Mouse (Mus musculus): ENCODE measurements around the gene Fth1. TPM values are rescaled to one million over a fixed set of nuclear protein-coding genes. Genes with fewer than 3 reads are reported as not detected.

Gene Fth1
- polyA plus RNA-seq, 1 experiment = 268 TPM

GRCm38 (mm10) chr19:10025169-10025875, 44.9 kb downstream of the Fth1 start:
- peak overlapping the region; percentile 18 for H3K27ac ChIP-seq (ENCODE audit: control insufficient read depth, insufficient read depth, low read depth, low read length)
- TF ChIP-seq POLR2A (IDR thresholded peaks at IDR 0.05; ENCODE audit: control insufficient read depth, low read depth, low read length) = no peak
- TF ChIP-seq CTCF (IDR thresholded peaks at IDR 0.05; ENCODE audit: control insufficient read depth, insufficient read depth, insufficient replicate concordance, low read depth, low read length) = no peak
- H3K4me1 ChIP-seq (ENCODE audit: control insufficient read depth, insufficient read depth, low read length) = peaks cover 4% of the 10 kb centered on the region; the same call in 1 of the 2 replicates
- H3K27me3 ChIP-seq (ENCODE audit: control insufficient read depth, insufficient read depth, low read length) = no peaks in the 10 kb centered on the region
- H3K4me3 ChIP-seq (ENCODE audit: control insufficient read depth, low read depth, low read length) = no peak overlapping the region
- no peaks in the 10 kb centered on the region for H3K36me3 ChIP-seq (ENCODE audit: control insufficient read depth, insufficient read depth, low read length)

- peaks cover 2% of the 10 kb centered on the region; the same call in 1 of the 2 replicates for H3K4me1 ChIP-seq (ENCODE audit: control insufficient read depth, insufficient read depth, low read length)
- H3K27me3 ChIP-seq (ENCODE audit: control insufficient read depth, insufficient read depth, low read length) = no peaks in the 10 kb centered on the region
- no peaks in the 10 kb centered on the region for H3K36me3 ChIP-seq (ENCODE audit: control insufficient read depth, insufficient read depth, low read length)
- no peak overlapping the region for H3K4me3 ChIP-seq (ENCODE audit: control insufficient read depth, low read depth, low read length)
- TF ChIP-seq CTCF (IDR thresholded peaks at IDR 0.05; ENCODE audit: control insufficient read depth, insufficient read depth, insufficient replicate concordance, low read depth, low read length) (no peak), POLR2A (IDR thresholded peaks at IDR 0.05; ENCODE audit: control insufficient read depth, low read depth, low read length) (no peak)
- no peak overlapping the region for H3K27ac ChIP-seq (ENCODE audit: control insufficient read depth, insufficient read depth, low read depth, low read length)
Measured at GRCm38 (mm10) chr19:10029746-10030145, 49.3 kb downstream of the Fth1 start.

- Histone ChIP-seq H3K36me3 (ENCODE audit: control insufficient read depth, insufficient read depth, low read length) (no peaks in the 10 kb centered on the region), H3K27ac (ENCODE audit: control insufficient read depth, insufficient read depth, low read depth, low read length) (no peak overlapping the region), H3K27me3 (ENCODE audit: control insufficient read depth, insufficient read depth, low read length) (no peaks in the 10 kb centered on the region), H3K4me3 (ENCODE audit: control insufficient read depth, low read depth, low read length) (no peak overlapping the region), H3K4me1 (ENCODE audit: control insufficient read depth, insufficient read depth, low read length) (no peaks in the 10 kb centered on the region)
- TF ChIP-seq CTCF (IDR thresholded peaks at IDR 0.05; ENCODE audit: control insufficient read depth, insufficient read depth, insufficient replicate concordance, low read depth, low read length) = peak; percentile 71; the same call in 1 of the 2 replicates
- TF ChIP-seq POLR2A (IDR thresholded peaks at IDR 0.05; ENCODE audit: control insufficient read depth, low read depth, low read length) = no peak
Measured at GRCm38 (mm10) chr19:10033211-10033973, 53.0 kb downstream of the Fth1 start.

GRCm38 (mm10) chr19:10034356-10034755, 54.0 kb downstream of the Fth1 start:
- TF ChIP-seq CTCF (IDR thresholded peaks at IDR 0.05; ENCODE audit: control insufficient read depth, insufficient read depth, insufficient replicate concordance, low read depth, low read length) (no peak), POLR2A (IDR thresholded peaks at IDR 0.05; ENCODE audit: control insufficient read depth, low read depth, low read length) (no peak)
- H3K27me3 ChIP-seq (ENCODE audit: control insufficient read depth, insufficient read depth, low read length) = no peaks in the 10 kb centered on the region
- no peak overlapping the region for H3K4me3 ChIP-seq (ENCODE audit: control insufficient read depth, low read depth, low read length)
- no peaks in the 10 kb centered on the region for H3K36me3 ChIP-seq (ENCODE audit: control insufficient read depth, insufficient read depth, low read length)
- no peak overlapping the region for H3K27ac ChIP-seq (ENCODE audit: control insufficient read depth, insufficient read depth, low read depth, low read length)
- no peaks in the 10 kb centered on the region for H3K4me1 ChIP-seq (ENCODE audit: control insufficient read depth, insufficient read depth, low read length)

Other genes with a start within 250 kb of the Fth1 start
- not detected in 2 replicates for gene Scgb2a2, start 133.0 kb upstream of the Fth1 start, polyA plus RNA-seq (2012; rRNA removed)
- gene Incenp, start 81.0 kb upstream of the Fth1 start, polyA plus RNA-seq (2012; rRNA removed) = 23.1 and 26.8 TPM in 2 replicates
- gene Best1, start 21.0 kb downstream of the Fth1 start, polyA plus RNA-seq (2012; rRNA removed) = 339 and 362 TPM in 2 replicates
- 362 and 384 TPM in 2 replicates for gene Rab3il1, start 21.1 kb downstream of the Fth1 start, polyA plus RNA-seq (2012; rRNA removed)
- gene Fads3, start 61.0 kb downstream of the Fth1 start, polyA plus RNA-seq (2012; rRNA removed) = 7.6 and 12.0 TPM in 2 replicates
- gene Fads2, start 121.1 kb downstream of the Fth1 start, polyA plus RNA-seq (2012; rRNA removed) = 91.5 and 97.5 TPM in 2 replicates
- gene Fads1, start 202.3 kb downstream of the Fth1 start, polyA plus RNA-seq (2012; rRNA removed) = 32.6 and 35.4 TPM in 2 replicates
- gene Tmem258, start 223.4 kb downstream of the Fth1 start, polyA plus RNA-seq (2012; rRNA removed) = 329 and 331 TPM in 2 replicates
- gene Fen1, start 223.6 kb downstream of the Fth1 start, polyA plus RNA-seq (2012; rRNA removed) = 28.7 and 29.7 TPM in 2 replicates

Measured in testis, adult 2 months (tissue).